Mouse (Mus musculus): ENCODE data around the gene Natd1.

Natd1 gene

DNA sequence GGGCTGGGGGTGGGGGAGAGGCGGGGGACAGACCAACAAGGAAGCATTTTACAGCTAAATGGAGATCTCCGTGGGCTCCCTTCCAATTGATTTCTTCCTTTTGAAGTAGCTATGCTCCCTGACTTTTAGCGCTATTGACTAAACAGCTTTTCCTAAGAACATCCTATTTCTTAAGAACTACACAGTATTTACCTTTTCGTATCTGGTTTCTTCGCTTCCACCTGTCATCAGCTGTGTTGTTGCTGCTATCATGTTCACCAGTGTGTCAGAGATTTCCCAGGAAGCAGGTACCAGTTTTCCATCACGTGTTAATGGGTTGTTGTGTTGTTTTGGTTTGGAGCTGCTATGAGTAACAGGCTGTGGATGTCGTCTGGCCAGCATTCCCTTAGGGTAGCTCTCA, at the start of gene Natd1:
Gene Natd1 (minus strand): TSS at position 260 of the 400 bp plus-strand sequence.
- DNase-seq = no peak

DNA sequence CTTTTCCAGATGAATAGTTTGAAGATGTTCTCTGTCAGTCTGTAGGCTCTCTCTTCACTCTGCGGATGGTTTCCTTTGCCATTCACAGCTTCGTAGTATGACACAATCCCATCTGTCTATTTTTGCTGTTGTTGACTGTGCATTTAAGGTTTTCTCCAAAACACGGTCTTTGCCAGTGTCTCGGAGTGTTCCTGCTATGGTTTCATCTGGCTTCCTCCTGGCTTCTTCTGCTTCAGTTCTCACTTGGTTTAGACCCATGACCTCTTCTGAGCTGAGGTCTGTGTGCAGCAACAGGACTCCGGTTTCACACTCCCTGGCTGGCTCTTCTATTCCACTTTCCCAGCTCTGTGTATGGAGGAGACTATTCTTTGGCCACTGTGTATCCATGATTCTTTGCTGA, 48.2 kb upstream of the Natd1 start:
- DNase-seq = no peak

DNA sequence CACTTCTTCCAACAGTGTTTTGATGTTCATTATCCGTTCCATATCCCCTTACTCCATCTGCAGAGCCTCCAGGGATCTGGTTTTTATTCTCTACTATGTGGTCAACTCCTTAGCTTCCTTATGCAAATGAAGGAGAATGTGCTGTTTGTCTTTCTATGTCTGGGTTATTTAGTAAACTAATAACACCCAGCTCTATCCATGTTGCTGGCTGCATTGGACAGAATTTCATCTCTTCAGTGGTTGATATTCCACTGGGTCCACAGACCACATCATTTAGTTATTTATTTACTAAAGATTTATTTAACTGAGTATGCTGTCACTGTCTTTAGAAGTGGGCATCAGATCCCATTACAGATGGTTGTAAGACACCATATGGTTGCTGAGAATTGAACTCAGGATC, 46.6 kb upstream of the Natd1 start:
- no peak for DNase-seq

DNA sequence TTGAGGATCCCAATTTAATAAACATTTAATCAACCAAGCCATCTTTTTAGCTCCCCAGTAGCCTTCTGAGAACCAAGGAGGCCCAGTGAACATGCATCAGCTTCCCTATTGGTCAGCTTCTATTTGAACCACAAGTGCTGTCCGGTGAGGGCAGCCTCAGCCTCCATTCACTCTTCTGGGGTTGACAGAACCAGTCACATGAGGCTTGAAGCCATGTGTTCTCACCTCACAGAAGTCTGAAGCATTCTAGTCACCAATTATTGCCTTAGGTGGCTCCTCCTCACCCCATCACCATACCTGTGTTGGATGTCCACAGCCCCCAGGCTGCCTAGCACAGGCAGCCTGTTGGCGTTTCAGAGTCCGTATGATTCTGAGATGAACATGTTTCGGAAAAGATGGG, 44.4 kb upstream of the Natd1 start:
- no peak for DNase-seq

DNA sequence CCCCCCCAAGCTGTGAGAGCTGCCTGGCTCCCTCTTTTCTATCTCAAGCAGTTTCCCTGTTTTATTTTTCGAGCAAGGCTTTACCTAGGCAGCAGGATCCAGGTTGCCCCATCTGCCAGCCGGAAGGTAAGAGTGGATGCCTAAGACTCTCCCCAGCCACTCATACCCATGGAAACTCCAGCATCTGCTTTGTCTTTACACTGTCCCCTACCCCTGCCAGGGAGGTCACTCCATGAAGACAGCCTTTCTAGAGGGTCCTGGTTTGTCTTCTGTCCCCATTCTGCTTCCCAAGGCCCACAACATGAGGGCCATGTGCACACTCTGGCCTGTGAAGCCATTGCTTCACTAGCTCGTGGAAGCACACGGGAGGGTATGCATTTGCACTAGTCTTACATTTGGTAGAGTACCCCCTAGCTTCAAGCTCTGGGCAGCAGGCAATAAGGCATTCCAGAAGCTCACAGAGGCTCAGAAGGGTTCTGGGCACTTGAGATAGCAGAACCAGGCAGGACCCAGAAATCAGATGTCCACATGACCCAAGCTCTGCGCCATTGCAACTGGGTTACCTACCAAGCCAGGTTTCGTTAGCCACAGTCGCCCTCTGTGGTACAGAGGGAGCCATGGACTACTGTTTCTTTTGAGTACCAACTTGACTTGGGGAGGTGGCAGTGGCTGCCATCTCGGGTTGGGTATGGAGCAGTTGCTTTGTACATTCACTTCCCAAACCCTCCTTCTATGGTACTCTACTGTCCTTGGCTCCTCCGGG, 41.3 kb upstream of the Natd1 start:
- DNase-seq = no peak

DNA sequence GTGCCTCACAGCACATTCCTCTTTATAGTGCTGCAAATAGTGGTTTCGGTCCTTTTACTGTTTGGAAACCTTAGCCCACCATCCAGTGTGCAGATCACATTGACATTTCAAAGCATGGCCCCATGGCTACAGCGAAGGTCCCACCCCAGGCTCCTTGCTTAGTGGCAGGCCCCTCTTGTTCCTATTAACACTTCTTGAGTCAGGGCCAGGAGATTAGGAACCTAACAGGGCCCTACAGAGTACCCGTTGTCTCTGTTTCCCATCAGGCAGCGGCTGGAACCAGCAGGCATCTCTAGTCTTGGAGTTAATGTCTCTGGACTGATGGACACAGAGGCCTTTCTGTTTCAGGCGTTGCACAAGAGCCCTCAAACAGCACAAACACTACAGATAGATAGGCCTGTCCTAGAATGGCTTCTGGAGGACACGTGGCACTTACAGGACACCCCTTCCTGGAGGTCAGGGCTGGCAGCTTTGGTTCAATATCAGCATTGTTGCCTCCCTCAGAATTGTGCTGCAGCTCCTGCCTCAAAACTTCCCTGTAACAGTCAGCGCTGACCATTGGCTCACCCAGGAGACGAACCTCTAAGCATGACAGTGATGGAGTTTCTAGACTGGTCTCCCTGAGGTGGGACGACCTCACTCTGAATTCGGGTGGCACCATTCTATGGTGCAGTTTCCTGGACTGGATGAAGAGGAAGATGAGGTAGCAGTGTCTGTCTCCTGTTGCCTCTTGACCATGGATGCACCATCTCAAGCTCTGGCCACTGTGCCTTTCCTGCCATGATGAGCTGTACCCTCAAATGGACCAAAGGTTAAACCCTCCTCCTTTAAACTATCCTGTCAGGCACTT, 39.9 kb upstream of the Natd1 start:
- no peak for DNase-seq

DNA sequence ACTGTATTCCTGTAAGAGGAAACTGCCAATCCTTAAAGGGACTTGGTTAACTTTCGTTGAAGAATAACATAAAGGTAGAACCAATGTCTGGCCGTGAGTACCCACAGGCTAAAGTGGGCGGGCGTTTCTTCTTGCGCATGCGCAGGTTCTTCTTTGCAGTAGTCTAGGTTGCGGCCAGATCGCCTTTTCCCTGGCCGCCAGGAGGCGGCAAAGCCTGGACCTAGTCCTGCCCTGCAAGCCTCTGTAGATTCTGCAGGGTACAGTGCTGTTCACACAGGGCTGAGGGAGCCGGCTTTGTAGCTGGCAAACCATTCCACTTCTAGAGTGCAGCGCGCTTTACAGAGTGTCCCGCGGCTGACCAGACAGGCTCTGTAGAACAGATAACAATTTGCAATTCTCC, 39.3 kb upstream of the Natd1 start:
- DNase-seq = peak; percentile 96

DNA sequence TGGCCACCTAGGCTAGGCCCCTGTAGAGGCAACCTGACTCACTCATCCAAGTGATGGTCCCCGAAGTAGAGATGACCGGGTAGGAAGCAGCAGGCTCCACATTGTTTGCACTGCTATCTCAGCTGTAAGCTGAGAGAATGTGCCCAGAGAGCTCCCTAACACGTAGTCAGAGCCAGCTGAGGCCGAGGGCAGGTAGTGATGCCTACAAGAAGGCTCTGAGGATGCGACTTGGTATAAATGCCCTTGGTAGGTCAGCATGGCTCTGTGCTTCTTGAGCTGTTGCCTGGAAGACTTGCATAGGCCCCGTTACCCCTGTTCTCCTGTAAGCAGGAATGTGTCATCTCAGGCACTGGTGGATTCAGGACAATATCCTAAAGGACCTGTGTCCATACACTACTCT, 38.4 kb upstream of the Natd1 start:
- DNase-seq = no peak

DNA sequence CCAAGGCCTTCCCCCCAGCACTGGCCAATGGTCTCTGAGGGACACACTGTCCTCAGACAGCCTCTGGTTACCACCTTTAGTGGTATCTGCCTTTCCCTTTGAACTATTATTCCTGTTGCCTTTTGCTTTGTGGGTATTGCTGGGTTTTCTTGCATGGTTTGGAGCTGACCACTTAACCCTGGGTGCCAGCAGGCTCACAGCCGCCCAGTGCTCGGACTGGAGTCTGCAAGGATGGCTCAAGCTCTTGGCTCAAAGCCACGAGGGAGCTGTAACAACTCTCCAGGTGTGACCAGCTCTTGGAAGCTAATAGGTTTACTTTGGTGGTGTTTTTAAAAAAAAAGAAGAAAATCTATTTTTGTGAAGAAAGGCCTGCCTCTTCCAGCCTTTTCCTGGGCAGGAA, 37.8 kb upstream of the Natd1 start:
- DNase-seq = no peak

DNA sequence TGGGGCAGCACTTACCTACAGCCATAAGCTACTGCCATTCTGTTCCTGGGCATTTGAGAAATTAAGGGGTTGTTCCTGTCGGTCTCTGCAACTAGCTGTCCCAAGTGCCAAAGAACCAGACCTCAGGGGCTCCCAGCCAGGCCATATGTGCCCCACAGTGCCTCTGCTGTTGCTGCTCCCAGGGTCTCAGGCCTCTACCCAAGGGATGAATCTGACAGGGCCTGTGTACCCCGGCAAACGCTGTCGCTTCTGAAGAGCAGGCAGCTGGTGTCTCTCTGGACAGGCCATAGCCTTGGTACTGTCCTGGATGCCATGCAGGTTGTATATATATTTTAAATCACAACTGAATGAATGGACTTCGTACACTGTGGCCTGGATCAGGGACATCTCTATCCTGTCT, 37.3 kb upstream of the Natd1 start:
- no peak for DNase-seq

DNA sequence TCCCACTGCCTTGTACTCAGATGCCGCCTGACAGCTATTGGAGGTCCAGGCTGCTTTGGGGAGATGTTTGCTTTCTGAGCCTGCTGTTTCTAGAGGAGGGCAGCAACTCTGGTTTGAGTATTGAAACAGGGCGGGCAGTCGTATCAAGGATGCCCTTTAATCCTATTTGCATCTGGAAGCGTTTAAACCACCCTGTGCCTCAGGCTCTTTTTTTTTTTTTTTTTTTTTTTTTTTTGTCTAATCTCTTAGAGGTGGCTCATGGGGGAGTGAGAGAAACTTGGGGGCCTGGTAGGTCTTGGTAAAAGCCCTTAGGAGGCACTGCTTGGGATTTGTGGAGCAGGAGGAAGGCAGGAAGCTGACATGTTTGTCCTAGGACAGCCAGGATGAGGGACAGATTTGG, 30.5 kb upstream of the Natd1 start:
- no peak for DNase-seq

DNA sequence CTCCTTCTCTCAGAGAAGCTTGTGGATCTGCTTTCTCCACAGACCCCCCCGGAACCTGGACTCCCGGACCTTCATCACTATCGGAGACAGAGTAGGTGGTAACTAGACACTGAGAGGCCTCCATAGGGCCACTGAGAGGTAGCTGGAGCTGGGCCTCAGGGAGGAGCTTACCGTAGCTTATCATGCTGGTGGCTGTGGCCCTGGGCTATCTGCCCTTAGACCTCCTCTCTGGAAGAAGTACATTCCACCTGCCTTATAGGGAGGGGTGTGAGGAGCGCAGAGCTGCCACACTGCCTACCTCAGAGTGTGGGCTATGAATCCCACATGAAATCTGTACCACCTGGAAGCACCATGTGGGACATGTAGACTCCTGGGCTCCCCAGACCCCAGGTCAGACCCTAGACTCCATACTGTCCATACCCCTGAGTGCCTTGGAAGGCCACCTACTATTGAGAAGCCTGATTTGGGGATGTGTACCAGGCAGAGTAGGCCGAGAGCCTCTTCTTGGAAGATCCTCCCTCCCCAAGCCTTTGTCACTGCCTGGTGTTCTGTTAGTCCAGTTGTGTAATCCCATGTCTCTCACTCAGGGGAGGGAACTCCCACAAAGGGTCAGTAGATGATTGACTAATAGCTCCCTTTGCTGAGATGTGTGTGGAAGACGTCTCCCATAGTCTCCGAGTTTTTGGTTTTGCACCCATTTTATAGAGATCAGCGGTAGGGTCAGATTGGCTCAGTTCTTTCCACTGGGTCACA, 27.9 kb upstream of the Natd1 start:
- DNase-seq = no peak

DNA sequence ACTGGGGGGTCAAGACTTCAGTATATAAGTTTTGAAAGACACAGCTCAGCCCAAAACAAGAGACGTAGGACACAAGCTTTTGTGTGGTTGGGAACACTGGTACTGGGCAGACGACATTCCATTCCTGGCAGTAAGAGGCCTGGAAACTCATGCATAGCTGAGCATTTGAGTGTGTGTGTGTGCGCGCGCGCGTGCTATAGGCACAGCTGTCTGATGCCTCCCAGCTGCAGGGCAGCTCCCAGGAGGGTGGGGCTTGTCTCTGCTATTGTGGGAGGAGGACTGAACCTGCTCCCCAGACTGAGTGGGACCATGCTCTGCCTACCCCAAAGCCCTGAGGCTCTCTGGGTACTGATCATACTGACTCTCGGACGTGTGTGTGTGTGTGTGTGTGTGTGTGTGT, 26.8 kb upstream of the Natd1 start:
- DNase-seq = peak; percentile 68

DNA sequence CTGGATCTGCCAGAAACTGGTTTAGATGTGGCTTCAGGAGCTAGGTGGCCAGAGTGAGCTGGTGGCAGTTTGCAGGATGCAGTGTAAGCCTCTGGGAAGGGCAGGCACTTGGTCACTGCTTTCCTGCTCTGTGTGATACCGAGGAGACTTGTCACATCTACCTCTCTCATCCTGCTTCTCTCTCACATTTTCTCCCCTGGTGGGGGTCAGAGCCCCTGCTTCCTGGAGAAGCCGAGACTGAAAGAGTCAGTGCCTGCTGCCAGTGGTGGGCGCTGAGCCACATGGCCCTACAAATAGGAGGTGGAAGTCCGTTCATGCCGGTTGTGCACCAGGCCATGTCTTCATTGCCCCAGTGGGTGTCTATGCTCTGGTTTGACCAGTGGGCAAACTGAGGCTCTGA, 26.0 kb upstream of the Natd1 start:
- DNase-seq = no peak

DNA sequence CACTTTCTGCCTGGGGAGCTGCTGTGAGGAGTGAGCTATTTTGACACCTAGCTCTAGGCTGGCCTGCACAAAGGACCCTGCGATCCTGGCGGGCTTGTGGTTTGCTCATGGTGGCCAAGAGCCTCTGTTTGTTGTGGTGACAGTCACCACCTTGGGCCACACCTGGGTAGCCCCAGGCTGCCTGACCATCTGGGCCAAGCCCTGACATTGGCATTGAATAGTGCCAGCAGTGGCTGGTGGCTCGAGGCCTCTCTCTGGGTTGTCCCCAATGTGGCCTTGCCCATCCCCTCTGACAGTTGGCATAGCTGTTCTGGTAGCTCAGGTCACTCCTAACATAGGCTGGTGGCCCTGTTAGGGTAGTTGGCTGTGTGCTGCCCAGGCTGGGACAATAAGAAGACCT, 24.9 kb upstream of the Natd1 start:
- DNase-seq = peak; percentile 28

DNA sequence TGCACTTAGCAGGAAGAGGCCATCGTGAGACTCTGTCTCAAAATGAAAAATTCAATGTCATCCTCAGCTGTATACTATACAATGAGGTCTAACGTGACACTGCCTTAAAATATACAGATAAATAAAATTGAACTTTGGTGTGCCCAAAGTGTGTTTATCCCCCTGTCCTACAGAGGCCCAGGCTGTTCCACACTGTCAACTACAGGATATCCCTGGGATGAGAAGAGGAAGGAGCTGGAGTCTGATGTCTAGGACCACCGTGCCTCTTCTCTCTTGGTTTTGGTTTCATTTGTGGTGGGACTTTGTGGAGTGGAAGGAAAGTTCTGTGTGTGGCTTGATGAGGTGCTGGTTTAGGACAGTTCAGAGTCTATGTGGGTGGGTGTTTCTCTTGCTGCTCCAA, 23.1 kb upstream of the Natd1 start:
- DNase-seq = no peak

DNA sequence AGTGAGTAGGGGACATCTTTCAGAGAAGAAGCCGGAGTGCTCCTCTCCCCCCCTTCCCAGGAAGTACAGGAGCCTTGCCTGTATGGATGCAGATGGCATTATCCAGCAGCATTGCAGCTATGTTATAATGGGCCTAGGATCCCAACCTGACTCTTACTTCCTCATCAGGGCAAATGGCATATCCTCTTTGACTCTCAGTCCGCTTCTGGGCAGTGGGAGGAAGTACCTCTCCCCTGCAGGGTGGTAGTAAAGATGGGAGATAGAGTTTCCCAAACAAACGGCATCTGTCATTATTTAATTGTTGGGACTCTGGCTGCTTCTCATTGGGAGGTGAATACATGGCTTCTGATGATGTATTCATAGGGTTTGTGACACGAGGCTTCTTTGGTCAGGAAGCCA, 21.4 kb upstream of the Natd1 start:
- DNase-seq = no peak

DNA sequence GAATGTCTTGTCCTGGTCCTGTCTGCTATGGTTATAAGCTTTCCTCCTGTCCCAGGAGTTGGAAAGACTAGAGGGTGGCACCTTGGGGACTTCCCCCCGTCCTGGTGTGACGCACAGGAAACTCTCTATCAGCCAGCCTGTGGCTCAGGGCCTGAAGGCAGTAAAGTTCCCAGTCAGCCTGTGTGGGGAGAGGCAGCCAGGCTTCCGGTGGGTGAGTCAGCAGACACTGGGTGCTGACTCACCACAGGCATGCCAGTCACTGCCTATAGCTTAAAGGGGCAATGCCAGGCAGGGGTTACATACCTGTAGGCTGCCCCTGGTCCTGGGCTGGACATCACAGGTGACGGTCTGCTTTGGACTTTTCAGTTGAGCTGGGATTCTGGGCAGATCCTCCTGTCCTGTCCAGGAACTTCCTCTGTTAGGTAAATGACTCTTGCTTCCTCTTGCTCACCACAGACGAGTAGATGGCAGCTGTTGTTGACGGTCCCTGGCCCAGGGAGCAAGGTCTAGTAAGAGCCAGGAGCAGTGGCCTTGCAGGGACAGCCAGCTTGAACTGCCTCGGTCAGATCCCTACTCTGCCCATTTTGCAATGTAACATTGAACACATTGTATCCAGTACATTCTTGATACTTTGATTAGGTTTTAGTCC, 20.9 kb upstream of the Natd1 start:
- DNase-seq = peak; percentile 81

DNA sequence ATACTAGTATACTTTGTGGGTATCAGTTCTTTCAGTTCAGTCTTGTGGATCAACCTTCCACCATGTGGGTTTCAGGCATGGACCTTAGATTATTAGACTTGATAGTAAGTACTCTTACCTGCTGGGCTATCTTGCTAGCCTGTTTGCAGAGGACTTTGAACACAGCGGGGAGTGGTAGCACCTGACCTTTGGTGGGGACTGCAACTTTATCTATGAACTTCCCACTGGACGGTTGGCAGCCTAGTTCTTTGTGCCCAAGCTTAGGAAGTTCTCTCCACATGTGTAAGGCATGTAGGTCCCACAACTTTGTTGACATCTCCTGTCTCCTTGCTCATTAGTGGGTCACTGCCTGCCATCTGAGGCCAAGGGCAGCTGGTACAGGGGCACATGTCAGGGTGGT, 20.2 kb upstream of the Natd1 start:
- DNase-seq = no peak

DNA sequence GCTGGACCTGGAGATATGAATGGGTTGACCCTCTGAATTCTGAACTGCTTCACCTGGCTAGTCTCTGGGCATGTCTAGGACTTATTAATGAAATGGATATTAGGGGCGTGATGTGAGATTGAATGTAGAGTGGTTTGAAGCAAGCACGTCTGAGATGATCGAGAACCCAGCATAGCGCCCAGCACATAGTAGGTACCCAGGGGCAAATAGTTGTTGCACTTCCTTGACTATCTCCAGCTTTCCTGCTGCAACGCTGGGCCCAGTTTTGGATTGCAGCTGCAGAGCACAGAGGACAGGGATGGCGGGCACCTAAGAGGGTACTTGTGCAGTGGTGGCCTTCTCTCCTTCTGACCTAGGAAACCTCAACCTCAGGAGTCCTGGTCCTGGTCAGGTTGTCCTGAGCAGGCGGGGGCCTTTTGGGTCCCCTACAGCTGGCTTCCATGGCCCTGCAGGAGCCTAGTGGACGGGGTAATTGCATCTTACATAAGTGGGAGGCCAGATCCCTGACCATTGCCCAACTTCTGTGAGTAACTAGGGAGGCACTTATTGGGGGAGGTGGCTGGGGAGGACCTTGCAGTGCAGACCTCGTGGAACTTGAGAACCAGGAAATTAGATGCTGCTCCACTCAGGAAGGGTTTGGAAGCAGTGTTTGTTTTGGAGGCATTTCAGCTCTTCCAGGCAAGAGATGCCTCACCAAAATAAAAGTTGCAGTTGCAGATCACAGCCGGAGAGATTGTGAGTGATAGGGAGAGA, 18.8 kb upstream of the Natd1 start:
- peak; percentile 90 for DNase-seq

DNA sequence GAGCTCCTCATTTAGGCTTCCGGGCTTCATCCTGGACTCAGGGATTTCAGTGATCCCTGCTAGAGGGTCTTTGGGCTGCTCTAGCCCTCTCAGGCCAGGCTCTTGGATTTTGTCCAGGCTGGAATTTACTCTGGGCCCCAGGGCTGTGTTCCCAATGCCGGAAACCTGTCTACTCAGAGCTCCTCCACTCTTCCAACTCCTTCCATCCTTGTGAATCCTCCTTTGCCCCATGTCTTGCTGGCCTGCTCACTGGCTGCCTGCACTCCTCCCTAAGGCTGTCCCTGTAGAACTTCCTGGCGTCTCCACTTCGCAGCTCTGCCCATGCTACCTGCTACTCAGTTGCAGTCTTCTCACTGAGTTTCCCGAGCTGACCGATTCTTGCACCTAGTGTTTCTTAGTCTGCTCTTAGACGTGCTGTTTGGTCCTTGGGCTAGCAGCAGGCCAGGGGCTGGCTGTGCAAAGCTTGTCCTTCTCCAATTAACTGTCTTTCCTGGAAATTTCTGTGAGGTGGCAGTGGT, 18.0 kb upstream of the Natd1 start:
- DNase-seq = no peak

DNA sequence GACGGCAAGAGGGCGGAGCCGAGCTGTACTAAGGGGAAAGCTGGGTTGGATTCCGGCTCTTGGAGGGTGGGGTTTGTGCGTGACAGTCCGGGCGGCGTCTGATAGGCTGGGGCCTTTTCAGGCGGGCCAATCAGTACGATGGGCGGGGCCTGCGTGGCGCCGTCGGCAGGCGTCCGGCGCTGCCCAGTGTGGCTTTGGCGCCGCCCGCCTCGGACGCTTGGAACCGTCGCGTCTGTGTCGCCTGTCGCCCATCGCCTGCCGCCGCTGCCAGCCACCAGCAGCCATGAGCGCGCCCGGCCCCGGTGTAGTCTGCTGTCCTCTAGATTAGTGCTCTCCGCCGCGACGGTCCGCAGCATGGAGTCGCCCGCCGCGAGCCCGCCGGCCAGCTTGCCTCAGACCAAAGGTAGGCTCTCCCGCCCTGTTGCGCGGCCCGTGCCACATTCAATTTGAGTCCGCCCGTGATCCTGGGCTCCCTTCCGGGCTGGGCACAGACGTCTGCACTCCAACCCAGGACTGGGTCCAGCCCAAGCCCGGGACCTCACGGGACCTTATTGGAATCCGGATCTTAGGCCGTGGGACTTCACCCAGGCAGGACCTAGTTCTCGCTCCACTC, 17.4 kb upstream of the Natd1 start, which contains the start of gene Map2k3:
Gene Map2k3 (plus strand): TSS at position 165 of the 613 bp plus-strand sequence.
- DNase-seq = peak; percentile 99

All from lung, postnatal 36 days (tissue).